Mouse (Mus musculus) CH12.LX (cell line): ENCODE data around the gene Msi2. TPM values are rescaled to one million over a fixed set of nuclear protein-coding genes. Genes with fewer than 3 reads are reported as not detected.

Source experiments
- DNase-seq: peaks from one replicate; pipeline ENCODE4 v3.0.0-alpha.2; 2013; ENCODE audit errors: extremely low read depth
- H3K27ac ChIP-seq: 2 replicates; pipeline ENCODE4 v1.5.1; 2012; ENCODE audit warnings: low read depth, mild to moderate bottlenecking, control low read depth, moderate library complexity; ENCODE audit not compliant: insufficient read depth
- H3K27me3 ChIP-seq: replicated peaks from 2 replicates; pipeline ENCODE3; 2012; ENCODE audit warnings: inconsistent platforms
- H3K36me3 ChIP-seq, 2 experiments: replicated peaks in 1 of 2; 2 replicates each; pipeline versions ENCODE3 to v1.6.1; 2012; ENCODE audit warnings: inconsistent platforms in 1 of 2, low read length in 1 of 2, mild to moderate bottlenecking in 1 of 2, mixed read lengths in 1 of 2, moderate library complexity in 1 of 2; ENCODE audit not compliant: control insufficient read depth in 1 of 2, insufficient read depth in 1 of 2
- H3K4me1 ChIP-seq, 2 experiments: 2 replicates each; pipeline ENCODE4 v1.6.1; 2012; ENCODE audit warnings: inconsistent platforms in 1 of 2, moderate library complexity in 1 of 2; ENCODE audit not compliant: insufficient read depth in 2 of 2, control insufficient read depth in 1 of 2
- H3K4me2 ChIP-seq: 2 replicates; pipeline ENCODE4 v1.6.1; 2012; ENCODE audit warnings: low read depth, mild to moderate bottlenecking, control low read depth; ENCODE audit not compliant: poor library complexity, insufficient read depth, severe bottlenecking
- H3K4me3 ChIP-seq, 3 experiments: fragments of 150-350 bp in 1 of 3; sonication (generic) in 1 of 3; replicated peaks in 1 of 3; 2 replicates each; pipeline versions ENCODE3 to v1.5.1; 2011 to 2012; ENCODE audit warnings: low read depth in 2 of 3, low read length in 2 of 3, mild to moderate bottlenecking in 2 of 3, moderate library complexity in 2 of 3, control low read depth in 1 of 3, improper control_type of control experiment in 1 of 3, inconsistent platforms in 1 of 3, mixed read lengths in 1 of 3; ENCODE audit not compliant: poor library complexity in 1 of 3
- H3K79me2 ChIP-seq: replicated peaks from 2 replicates; pipeline ENCODE4 v1.6.1; 2012; ENCODE audit warnings: mild to moderate bottlenecking, moderate library complexity; ENCODE audit not compliant: control insufficient read depth, poor library complexity, insufficient read depth, severe bottlenecking; ENCODE audit errors: extremely low read depth
- H3K9ac ChIP-seq: 2 replicates; pipeline ENCODE4 v1.6.1; 2012; ENCODE audit warnings: low read depth, mild to moderate bottlenecking, control low read depth, moderate library complexity; ENCODE audit not compliant: insufficient read depth
- H3K9me3 ChIP-seq: replicated peaks from 2 replicates; pipeline ENCODE3; 2012; ENCODE audit warnings: low read length, inconsistent platforms, mixed read lengths
- ELF1 ChIP-seq: IDR thresholded peaks from 2 replicates; pipeline ENCODE4 v1.6.1; 2014; ENCODE audit warnings: low read depth, mild to moderate bottlenecking, inconsistent platforms, low read length, improper control_type of control experiment
- EP300 ChIP-seq: IDR thresholded peaks from 2 replicates; pipeline ENCODE4 v1.6.1; 2011; ENCODE audit warnings: low read length, improper control_type of control experiment
- HCFC1 ChIP-seq: IDR thresholded peaks from 2 replicates; pipeline ENCODE4 v1.6.1; 2012; ENCODE audit warnings: low read depth, mild to moderate bottlenecking, inconsistent platforms, low read length, improper control_type of control experiment
- IRF4 ChIP-seq: IDR thresholded peaks from 2 replicates; pipeline ENCODE4 v1.6.1; 2014; ENCODE audit warnings: low read depth, mild to moderate bottlenecking, inconsistent platforms, low read length, improper control_type of control experiment
- JUND ChIP-seq: conservative IDR thresholded peaks from 2 replicates; pipeline ENCODE4 v1.6.1; 2011; ENCODE audit warnings: low read depth, low read length, improper control_type of control experiment
- MAX ChIP-seq: IDR thresholded peaks from 2 replicates; pipeline ENCODE4 v1.6.1; 2011; ENCODE audit warnings: low read length, improper control_type of control experiment
- MYC ChIP-seq: IDR thresholded peaks from 2 replicates; pipeline ENCODE4 v1.6.1; 2011; ENCODE audit warnings: low read depth, mild to moderate bottlenecking, improper control_type of control experiment, low read length
- PAX5 ChIP-seq: IDR thresholded peaks from 2 replicates; pipeline ENCODE4 v1.6.1; 2012; ENCODE audit warnings: low read length, inconsistent platforms, mixed read lengths
- POLR2A ChIP-seq: IDR thresholded peaks from 2 replicates; pipeline ENCODE4 v1.6.1; 2011; ENCODE audit warnings: low read depth, mild to moderate bottlenecking, improper control_type of control experiment, low read length
- RAD21 ChIP-seq: IDR thresholded peaks from 2 replicates; pipeline ENCODE4 v1.6.1; 2011; ENCODE audit warnings: low read depth, mild to moderate bottlenecking, low read length, improper control_type of control experiment, moderate library complexity
- SIN3A ChIP-seq: IDR thresholded peaks from 2 replicates; pipeline ENCODE4 v1.6.1; 2012; ENCODE audit warnings: low read length, improper control_type of control experiment, inconsistent platforms
- TBP ChIP-seq: conservative IDR thresholded peaks from 2 replicates; pipeline ENCODE4 v1.6.1; 2011; ENCODE audit warnings: low read depth, low read length, improper control_type of control experiment
- TCF12 ChIP-seq: IDR thresholded peaks from 2 replicates; pipeline ENCODE4 v1.6.1; 2014; ENCODE audit warnings: low read depth, mild to moderate bottlenecking, inconsistent platforms, low read length, improper control_type of control experiment
- USF1 ChIP-seq: IDR thresholded peaks from 2 replicates; pipeline ENCODE4 v1.6.1; 2014; ENCODE audit warnings: low read depth, mild to moderate bottlenecking, inconsistent platforms, low read length, improper control_type of control experiment
- ZC3H11A ChIP-seq: IDR thresholded peaks from 2 replicates; pipeline ENCODE4 v1.6.1; 2012; ENCODE audit warnings: low read depth, mild to moderate bottlenecking, inconsistent platforms, low read length, improper control_type of control experiment
- ZMIZ1 ChIP-seq: IDR thresholded peaks from 2 replicates; pipeline ENCODE4 v1.6.1; 2012; ENCODE audit warnings: low read depth, mild to moderate bottlenecking, inconsistent platforms, low read length, improper control_type of control experiment
- ZNF384 ChIP-seq: IDR thresholded peaks from 2 replicates; pipeline ENCODE4 v1.6.1; 2012; ENCODE audit warnings: low read depth, low read length, improper control_type of control experiment, inconsistent platforms
- dilution Hi-C: fragments of 300-500 bp; cut with MboI; formaldehyde crosslinking; loops from 2 replicates; pipeline ENCODE4 v1.14.3; 2020; ENCODE audit warnings: low sequenced_read_pairs; ENCODE audit not compliant: extremely low pct_unique_long_range_greater_than_20kb, extremely low pct_ligation_motif_present
- in situ Hi-C: fragments of 300-500 bp; cut with MboI; formaldehyde crosslinking; loops from 3 replicates; pipeline ENCODE4 v1.14.3; 2019; ENCODE audit warnings: low sequenced_read_pairs, low pct_ligation_motif_present, low pct_unique_long_range_greater_than_20kb, mixed read lengths
- polyA plus RNA-seq: library from polyadenylated mRNA; unstranded; fragments of >175 nt; gene quantifications from 2 replicates; pipeline ENCODE4 v1.2.1, GENCODE M21; 2012; ENCODE audit warnings: low read depth; ENCODE audit not compliant: insufficient read length
- total RNA-seq, 2 experiments: library from RNA; depleted of rRNA; stranded (reverse); fragments of 300-350 nt in 1 of 2; fragments of >200 nt in 1 of 2; gene quantifications; 2 replicates each; pipeline ENCODE4 v1.2.3; 2012 to 2014

Msi2 gene
- total and polyA plus RNA-seq, 3 experiments = 40.3 to 73.1 (median 52.6) TPM

DNA sequence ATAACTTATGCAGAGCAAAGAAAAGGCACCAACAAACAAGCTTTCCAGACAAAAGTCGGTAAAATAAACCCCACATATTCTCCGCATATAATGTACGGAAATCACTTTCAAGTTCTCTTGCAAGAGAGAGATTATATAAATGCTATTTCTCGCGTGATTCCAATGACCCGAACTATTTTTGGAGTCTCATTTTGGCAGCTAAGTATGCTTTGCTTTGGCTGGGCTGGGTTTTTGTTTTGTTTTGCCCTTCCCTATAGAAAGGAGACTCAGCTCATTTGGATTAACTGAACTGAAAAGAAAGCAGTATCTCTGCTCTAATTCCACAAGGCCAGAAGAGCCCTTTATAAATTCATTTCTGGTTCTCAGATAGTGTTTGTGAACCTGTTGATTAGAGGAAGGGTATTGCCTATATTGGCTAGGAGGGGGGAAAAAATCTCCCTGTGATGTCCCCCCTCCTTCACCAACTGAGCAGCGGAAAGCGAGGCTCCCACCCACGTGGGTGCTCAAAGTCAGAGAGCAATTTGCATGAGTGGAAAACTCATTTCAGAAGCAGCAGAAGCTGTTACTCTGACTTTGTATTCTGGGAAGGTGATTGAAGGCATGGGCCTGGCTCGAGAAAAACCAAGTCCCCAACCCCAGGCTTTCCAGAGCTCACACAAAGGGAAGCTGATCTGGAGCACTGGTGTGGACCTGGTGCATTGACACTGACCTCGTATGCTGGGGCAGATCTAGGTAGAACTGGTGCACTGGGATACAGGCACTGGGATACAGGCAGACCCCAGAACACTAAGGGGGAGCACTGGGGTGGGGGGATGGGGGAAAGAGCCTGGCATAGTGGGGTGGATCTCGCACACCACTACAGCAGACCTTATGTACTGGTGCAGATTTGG lies 201.5 kb downstream of the Msi2 start (continued):
- peak; percentile 84 for TF ChIP-seq MAX
- peak; percentile 50 for TF ChIP-seq USF1
- peak; percentile 46; the same call in 1 of the 2 replicates for TF ChIP-seq TCF12
- peak; percentile 83 for TF ChIP-seq IRF4
- TF ChIP-seq SIN3A = no peak
- no peak for TF ChIP-seq HCFC1
- no peak for TF ChIP-seq TBP
- TF ChIP-seq ZMIZ1 = no peak
- TF ChIP-seq POLR2A = no peak
- no peak for TF ChIP-seq ELF1
- no peak for TF ChIP-seq ZC3H11A

DNA sequence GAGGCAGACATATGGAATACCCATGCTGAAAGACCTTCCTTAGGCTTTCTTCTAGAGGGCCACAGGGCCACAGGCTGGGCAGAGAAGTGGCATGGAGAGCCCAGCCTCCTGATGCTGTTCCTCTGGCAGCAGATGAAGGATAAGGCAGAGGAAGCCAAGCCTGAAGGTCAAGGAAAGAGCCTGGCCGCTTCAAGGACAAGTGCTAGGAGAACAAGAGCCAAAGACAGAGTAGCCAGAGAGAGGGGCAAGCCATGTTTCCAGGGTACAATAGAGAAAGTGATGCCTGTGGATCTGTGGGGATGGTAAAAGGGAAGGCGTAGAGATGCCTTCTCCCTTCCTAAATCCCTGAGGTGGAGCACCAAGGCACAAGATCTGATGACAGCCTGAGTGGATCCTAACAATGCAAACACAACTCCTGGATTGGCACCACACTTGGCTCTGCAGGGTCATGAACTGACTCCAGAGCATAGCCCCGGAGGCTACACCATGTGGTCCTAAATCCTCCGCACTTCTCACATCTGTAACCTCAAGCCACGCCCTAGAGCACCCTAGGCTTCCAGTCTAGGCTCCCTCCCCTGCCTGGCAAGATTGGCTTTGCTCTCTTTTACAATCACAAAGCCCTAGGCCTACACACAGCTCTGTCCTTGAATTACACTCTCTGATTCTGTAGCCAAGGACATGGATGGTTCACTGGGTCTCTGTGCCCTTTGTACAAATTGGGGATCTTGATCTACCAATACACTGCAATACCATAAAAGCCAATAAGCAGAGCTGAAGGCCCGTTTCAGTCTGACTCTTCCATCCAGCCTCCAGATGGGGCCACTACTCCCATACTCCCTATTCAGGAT lies 202.4 kb downstream of the Msi2 start:
- H3K27ac ChIP-seq = no peak overlapping the region
- H3K4me1 ChIP-seq = peaks cover 16 to 83% of the 10 kb centered on the region in 2 experiments
- peaks cover 0 to 56% of the 10 kb centered on the region in 2 experiments for H3K36me3 ChIP-seq
- no peaks in the 10 kb centered on the region for H3K79me2 ChIP-seq
- H3K4me3 ChIP-seq = no peak overlapping the region
- H3K9ac ChIP-seq = no peak overlapping the region
- no peaks in the 10 kb centered on the region for H3K9me3 ChIP-seq
- no peaks in the 10 kb centered on the region for H3K27me3 ChIP-seq
- dilution Hi-C loops (no loop called here), in situ Hi-C loops (no loop called here)
- H3K4me2 ChIP-seq = no peak overlapping the region
- peak; percentile 70 for DNase-seq
- peak; percentile 56; the same call in 1 of the 2 replicates for TF ChIP-seq MYC
- TF ChIP-seq PAX5 = no peak
- TF ChIP-seq RAD21 = no peak; the same call in 1 of the 2 replicates
- 0 out of 2 replicates have a peak, but pooled peaks have one; percentile 24 for TF ChIP-seq POLR2A
- TF ChIP-seq JUND = no peak
- TF ChIP-seq EP300 = 0 out of 2 replicates have a peak, but pooled peaks have one; percentile 10
- no peak for TF ChIP-seq ZNF384
- TF ChIP-seq USF1 = no peak
- TF ChIP-seq SIN3A = 0 out of 2 replicates have a peak, but pooled peaks have one; percentile 38
- TF ChIP-seq MAX = peak; percentile 70
- TF ChIP-seq, all 38 proteins: peak for 5
